Mouse (Mus musculus): ENCODE measurements around the gene Sh3rf3. TPM values are rescaled to one million over a fixed set of nuclear protein-coding genes. Genes with fewer than 3 reads are reported as not detected.

Gene Sh3rf3
- polyA plus RNA-seq, 1 experiment = 9.6 TPM

- Histone ChIP-seq H3K4me3 (ENCODE audit: insufficient read depth, low read length) (no peak overlapping the region), H3K27ac (ENCODE audit: insufficient read depth, low read length) (no peak overlapping the region), H3K4me1 (ENCODE audit: control insufficient read depth, insufficient read depth, low read length) (no peaks in the 10 kb centered on the region)
- no peak for TF ChIP-seq CTCF (IDR thresholded peaks at IDR 0.05; ENCODE audit: borderline replicate concordance, insufficient read depth, low read length)
- TF ChIP-seq POLR2A (IDR thresholded peaks at IDR 0.05; ENCODE audit: low read depth, low read length) = no peak
Observed at GRCm38 (mm10) chr10:58848127-58848526, 35.0 kb downstream of the Sh3rf3 start.

GRCm38 (mm10) chr10:58848536-58848935, 35.4 kb downstream of the Sh3rf3 start:
- H3K27ac ChIP-seq (ENCODE audit: insufficient read depth, low read length) = no peak overlapping the region
- no peak overlapping the region for H3K4me3 ChIP-seq (ENCODE audit: insufficient read depth, low read length)
- TF ChIP-seq CTCF (IDR thresholded peaks at IDR 0.05; ENCODE audit: borderline replicate concordance, insufficient read depth, low read length) = no peak
- no peak for TF ChIP-seq POLR2A (IDR thresholded peaks at IDR 0.05; ENCODE audit: low read depth, low read length)
- H3K4me1 ChIP-seq (ENCODE audit: control insufficient read depth, insufficient read depth, low read length) = no peaks in the 10 kb centered on the region

- TF ChIP-seq POLR2A (IDR thresholded peaks at IDR 0.05; ENCODE audit: low read depth, low read length) (no peak), CTCF (IDR thresholded peaks at IDR 0.05; ENCODE audit: borderline replicate concordance, insufficient read depth, low read length) (no peak)
- Histone ChIP-seq H3K4me3 (ENCODE audit: insufficient read depth, low read length) (no peak overlapping the region), H3K4me1 (ENCODE audit: control insufficient read depth, insufficient read depth, low read length) (no peaks in the 10 kb centered on the region), H3K27ac (ENCODE audit: insufficient read depth, low read length) (no peak overlapping the region)
Observed at GRCm38 (mm10) chr10:58854548-58855198, 41.5 kb downstream of the Sh3rf3 start.

GRCm38 (mm10) chr10:58855199-58855751, 42.1 kb downstream of the Sh3rf3 start:
- Histone ChIP-seq H3K4me1 (ENCODE audit: control insufficient read depth, insufficient read depth, low read length) (no peaks in the 10 kb centered on the region), H3K27ac (ENCODE audit: insufficient read depth, low read length) (no peak overlapping the region), H3K4me3 (ENCODE audit: insufficient read depth, low read length) (no peak overlapping the region)
- TF ChIP-seq POLR2A (IDR thresholded peaks at IDR 0.05; ENCODE audit: low read depth, low read length) (no peak), CTCF (IDR thresholded peaks at IDR 0.05; ENCODE audit: borderline replicate concordance, insufficient read depth, low read length) (no peak)

- H3K27ac ChIP-seq (ENCODE audit: insufficient read depth, low read length) = no peak overlapping the region
- no peaks in the 10 kb centered on the region for H3K4me1 ChIP-seq (ENCODE audit: control insufficient read depth, insufficient read depth, low read length)
Observed at GRCm38 (mm10) chr10:58855814-58856213, 42.7 kb downstream of the Sh3rf3 start.

GRCm38 (mm10) chr10:58856742-58857141, 43.6 kb downstream of the Sh3rf3 start:
- Histone ChIP-seq H3K4me3 (ENCODE audit: insufficient read depth, low read length) (no peak overlapping the region), H3K27ac (ENCODE audit: insufficient read depth, low read length) (no peak overlapping the region), H3K4me1 (ENCODE audit: control insufficient read depth, insufficient read depth, low read length) (no peaks in the 10 kb centered on the region)
- TF ChIP-seq POLR2A (IDR thresholded peaks at IDR 0.05; ENCODE audit: low read depth, low read length) = no peak
- TF ChIP-seq CTCF (IDR thresholded peaks at IDR 0.05; ENCODE audit: borderline replicate concordance, insufficient read depth, low read length) = no peak

More at GRCm38 (mm10) chr10:58855814-58856213, 42.7 kb downstream of the Sh3rf3 start:
- H3K4me3 ChIP-seq (ENCODE audit: insufficient read depth, low read length) = no peak overlapping the region
- TF ChIP-seq CTCF (IDR thresholded peaks at IDR 0.05; ENCODE audit: borderline replicate concordance, insufficient read depth, low read length) (no peak), POLR2A (IDR thresholded peaks at IDR 0.05; ENCODE audit: low read depth, low read length) (no peak)

GRCm38 (mm10) chr10:58864735-58865134, 51.6 kb downstream of the Sh3rf3 start:
- H3K4me1 ChIP-seq (ENCODE audit: control insufficient read depth, insufficient read depth, low read length) = no peaks in the 10 kb centered on the region
- no peak overlapping the region for H3K27ac ChIP-seq (ENCODE audit: insufficient read depth, low read length)
- TF ChIP-seq CTCF (IDR thresholded peaks at IDR 0.05; ENCODE audit: borderline replicate concordance, insufficient read depth, low read length) (no peak), POLR2A (IDR thresholded peaks at IDR 0.05; ENCODE audit: low read depth, low read length) (no peak)
- no peak overlapping the region for H3K4me3 ChIP-seq (ENCODE audit: insufficient read depth, low read length)

GRCm38 (mm10) chr10:58867536-58867935, 54.4 kb downstream of the Sh3rf3 start:
- Histone ChIP-seq H3K4me1 (ENCODE audit: control insufficient read depth, insufficient read depth, low read length) (peaks cover 3% of the 10 kb centered on the region; the same call in 1 of the 2 replicates), H3K27ac (ENCODE audit: insufficient read depth, low read length) (no peak overlapping the region), H3K4me3 (ENCODE audit: insufficient read depth, low read length) (no peak overlapping the region)
- no peak for TF ChIP-seq CTCF (IDR thresholded peaks at IDR 0.05; ENCODE audit: borderline replicate concordance, insufficient read depth, low read length)
- TF ChIP-seq POLR2A (IDR thresholded peaks at IDR 0.05; ENCODE audit: low read depth, low read length) = no peak

GRCm38 (mm10) chr10:58869836-58870235, 56.7 kb downstream of the Sh3rf3 start:
- TF ChIP-seq POLR2A (IDR thresholded peaks at IDR 0.05; ENCODE audit: low read depth, low read length) (no peak), CTCF (IDR thresholded peaks at IDR 0.05; ENCODE audit: borderline replicate concordance, insufficient read depth, low read length) (no peak)
- no peak overlapping the region for H3K27ac ChIP-seq (ENCODE audit: insufficient read depth, low read length)

GRCm38 (mm10) chr10:58871149-58871820, 58.1 kb downstream of the Sh3rf3 start:
- H3K4me3 ChIP-seq (ENCODE audit: insufficient read depth, low read length) = no peak overlapping the region
- TF ChIP-seq CTCF (IDR thresholded peaks at IDR 0.05; ENCODE audit: borderline replicate concordance, insufficient read depth, low read length) (no peak), POLR2A (IDR thresholded peaks at IDR 0.05; ENCODE audit: low read depth, low read length) (no peak)
- no peak overlapping the region for H3K27ac ChIP-seq (ENCODE audit: insufficient read depth, low read length)
- peaks cover 3% of the 10 kb centered on the region; the same call in 1 of the 2 replicates for H3K4me1 ChIP-seq (ENCODE audit: control insufficient read depth, insufficient read depth, low read length)

More at GRCm38 (mm10) chr10:58869836-58870235, 56.7 kb downstream of the Sh3rf3 start:
- peaks cover 3% of the 10 kb centered on the region; the same call in 1 of the 2 replicates for H3K4me1 ChIP-seq (ENCODE audit: control insufficient read depth, insufficient read depth, low read length)
- no peak overlapping the region for H3K4me3 ChIP-seq (ENCODE audit: insufficient read depth, low read length)
